Comparison of ENCODE assay signal across 25 mouse cellular contexts in the genomic region with DNA sequence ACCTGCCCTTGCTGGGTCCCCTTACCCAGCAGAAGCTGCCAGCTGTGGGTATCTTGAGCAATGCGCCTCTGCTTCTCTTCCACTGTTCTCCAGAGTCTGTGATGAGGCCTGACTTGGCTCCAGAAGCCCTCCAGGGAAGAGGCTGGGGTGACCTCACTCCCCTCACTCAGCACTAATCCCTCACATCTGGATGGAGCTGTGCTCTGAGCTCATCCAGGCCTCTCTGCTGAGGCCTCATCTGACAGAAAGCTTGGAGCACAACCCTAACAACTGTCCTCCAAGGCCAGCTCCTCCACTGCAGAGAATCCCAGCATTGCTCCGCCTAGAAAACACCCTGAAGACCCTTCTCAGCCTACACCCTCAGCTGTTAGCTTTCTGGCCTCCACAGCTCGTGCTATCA. TPM values are rescaled to one million over a fixed set of nuclear protein-coding genes. Genes with fewer than 3 reads are reported as not detected.
A peak's percentile ranks its signal among the peaks of the same experiment; 100 is the strongest.
DNase-seq lines count a peak whose midpoint lies in the region; ATAC-seq and TF ChIP-seq lines count a peak whose summit lies in the region.
"Not testable (repeated sequence)": the region's sequence is repeated elsewhere in the genome, so short reads cannot be mapped to it uniquely, and the experiment has no call there.
"Had no signal": no experiment of that assay in that cellular context is flagged by ENCODE, and none has a peak within 500 bp of the region (broad histone marks: within the 10 kb centered on the region; RNA-seq: fewer than 3 reads in every experiment).

No protein-coding gene starts in this region.

- not testable (repeated sequence) for H3K4me3 ChIP-seq in embryonic facial prominence, embryonic 14.5 days (ENCODE audit: low read depth, low read length); heart, postnatal 0 days (ENCODE audit: low read depth, low read length); intestine, embryonic 15.5 days (replicated peaks); kidney, embryonic 14.5 days (ENCODE audit: low read length); limb, embryonic 15.5 days; lung, embryonic 16.5 days (ENCODE audit: low read length); stomach, embryonic 14.5 days (ENCODE audit: low read depth, low read length); stomach, embryonic 16.5 days (replicated peaks; ENCODE audit: low read length)

- no CpG with 5 or more reads among the region's 3 CpGs for WGBS in embryonic facial prominence, embryonic 14.5 days
- WGBS in heart, postnatal 0 days: no CpG with 5 or more reads among the region's 3 CpGs
- no CpG with 5 or more reads among the region's 3 CpGs for WGBS in intestine, embryonic 15.5 days
- no CpG with 5 or more reads among the region's 3 CpGs for WGBS in kidney, embryonic 14.5 days
- WGBS in limb, embryonic 15.5 days: no CpG with 5 or more reads among the region's 3 CpGs
- WGBS in lung, embryonic 16.5 days: no CpG with 5 or more reads among the region's 3 CpGs
- WGBS in stomach, embryonic 14.5 days: no CpG with 5 or more reads among the region's 3 CpGs
- WGBS in stomach, embryonic 16.5 days: no CpG with 5 or more reads among the region's 3 CpGs

- not testable (repeated sequence) for H3K27me3 ChIP-seq in embryonic facial prominence, embryonic 14.5 days (replicated peaks; ENCODE audit: control insufficient read depth, insufficient read depth, low read length); heart, postnatal 0 days (ENCODE audit: control insufficient read depth, insufficient read depth, low read length); intestine, embryonic 15.5 days (replicated peaks); kidney, embryonic 14.5 days (ENCODE audit: control insufficient read depth, insufficient read depth, low read length); limb, embryonic 15.5 days; lung, embryonic 16.5 days (ENCODE audit: control insufficient read depth, insufficient read depth, low read depth, low read length); stomach, embryonic 14.5 days (ENCODE audit: control insufficient read depth, insufficient read depth, low read length); stomach, embryonic 16.5 days (ENCODE audit: control insufficient read depth, insufficient read depth, low read length)

- not testable (repeated sequence) for H3K9ac ChIP-seq in embryonic facial prominence, embryonic 14.5 days (ENCODE audit: low read depth, low read length); heart, postnatal 0 days (replicated peaks; ENCODE audit: low read depth, low read length); intestine, embryonic 15.5 days; kidney, embryonic 14.5 days (ENCODE audit: low read depth, low read length); limb, embryonic 15.5 days; lung, embryonic 16.5 days (ENCODE audit: low read length); stomach, embryonic 14.5 days (replicated peaks; ENCODE audit: low read depth, low read length); stomach, embryonic 16.5 days (ENCODE audit: low read length)

- H3K9me3 ChIP-seq in embryonic facial prominence, embryonic 14.5 days (ENCODE audit: control insufficient read depth, low read length); heart, postnatal 0 days (replicated peaks; ENCODE audit: control insufficient read depth, low read length); intestine, embryonic 15.5 days; kidney, embryonic 14.5 days (ENCODE audit: control insufficient read depth, low read length); limb, embryonic 15.5 days; lung, embryonic 16.5 days (ENCODE audit: control insufficient read depth, low read length); stomach, embryonic 14.5 days (ENCODE audit: control insufficient read depth, low read depth, low read length); stomach, embryonic 16.5 days (replicated peaks; ENCODE audit: control insufficient read depth, low read length): not testable (repeated sequence)

- not testable (repeated sequence) for H3K4me1 ChIP-seq in embryonic facial prominence, embryonic 14.5 days (ENCODE audit: control insufficient read depth, insufficient read depth, low read length); heart, postnatal 0 days (ENCODE audit: control insufficient read depth, insufficient read depth); intestine, embryonic 15.5 days (replicated peaks); kidney, embryonic 14.5 days (ENCODE audit: control insufficient read depth, insufficient read depth, low read length); limb, embryonic 15.5 days; lung, embryonic 16.5 days (replicated peaks; ENCODE audit: control insufficient read depth, insufficient read depth, low read length); stomach, embryonic 14.5 days (ENCODE audit: control insufficient read depth, insufficient read depth, low read length); stomach, embryonic 16.5 days (ENCODE audit: control insufficient read depth, insufficient read depth, low read length)

- H3K27ac ChIP-seq in embryonic facial prominence, embryonic 14.5 days (replicated peaks; ENCODE audit: low read depth, low read length); heart, postnatal 0 days (ENCODE audit: low read depth); intestine, embryonic 15.5 days; kidney, embryonic 14.5 days (ENCODE audit: low read depth, low read length); limb, embryonic 15.5 days; lung, embryonic 16.5 days (ENCODE audit: low read length); stomach, embryonic 14.5 days (ENCODE audit: low read length); stomach, embryonic 16.5 days (ENCODE audit: low read length): not testable (repeated sequence)

- TF ChIP-seq CTCF in heart, postnatal 0 days (IDR thresholded peaks at IDR 0.05; ENCODE audit: low read depth): not testable (repeated sequence)

- H3K4me2 ChIP-seq in embryonic facial prominence, embryonic 14.5 days (ENCODE audit: low read depth, low read length); heart, postnatal 0 days (ENCODE audit: low read depth, low read length); intestine, embryonic 15.5 days (replicated peaks); kidney, embryonic 14.5 days (replicated peaks; ENCODE audit: low read depth, low read length); limb, embryonic 15.5 days; lung, embryonic 16.5 days (ENCODE audit: low read depth, low read length); stomach, embryonic 14.5 days (replicated peaks; ENCODE audit: low read depth, low read length); stomach, embryonic 16.5 days (ENCODE audit: low read depth, low read length): not testable (repeated sequence)

- ATAC-seq in embryonic facial prominence, embryonic 14.5 days (ENCODE audit: low read depth): peak; percentile 87
- ATAC-seq in heart, postnatal 0 days (ENCODE audit: insufficient read depth, low read depth): peak; percentile 67; the same call in 1 of the 2 replicates
- ATAC-seq in intestine, embryonic 15.5 days: peak; percentile 51; the same call in 1 of the 2 replicates
- 0 out of 2 replicates have a peak, but pooled peaks have one; percentile 12 for ATAC-seq in kidney, embryonic 14.5 days (ENCODE audit: low FRiP score, low TSS enrichment)
- peak; percentile 52; the same call in 1 of the 2 replicates for ATAC-seq in limb, embryonic 15.5 days (ENCODE audit: insufficient number of reproducible peaks, low FRiP score, low TSS enrichment, low read depth)
- ATAC-seq in lung, embryonic 16.5 days (ENCODE audit: low read depth): peak; percentile 60; the same call in 1 of the 2 replicates
- ATAC-seq in stomach, embryonic 14.5 days (ENCODE audit: insufficient number of reproducible peaks, insufficient read depth, low FRiP score, low read depth): peak; percentile 81; the same call in 1 of the 2 replicates
- peak; percentile 86 for ATAC-seq in stomach, embryonic 16.5 days (ENCODE audit: insufficient read depth, low FRiP score)

- DNase-seq in embryonic facial prominence, embryonic 14.5 days (ENCODE audit: low spot score); heart, postnatal 0 days (ENCODE audit: low spot score): not testable (repeated sequence)

- not testable (repeated sequence) for TF ChIP-seq EP300 in heart, postnatal 0 days (IDR thresholded peaks at IDR 0.05; ENCODE audit: low read depth)

- H3K36me3 ChIP-seq in embryonic facial prominence, embryonic 14.5 days (ENCODE audit: control insufficient read depth, insufficient read depth, low read length); heart, postnatal 0 days (replicated peaks; ENCODE audit: control insufficient read depth, insufficient read depth, low read length); intestine, embryonic 15.5 days; kidney, embryonic 14.5 days (ENCODE audit: control insufficient read depth, insufficient read depth, low read length); limb, embryonic 15.5 days; lung, embryonic 16.5 days (ENCODE audit: control insufficient read depth, insufficient read depth, low read length); stomach, embryonic 14.5 days (ENCODE audit: control insufficient read depth, insufficient read depth, low read length); stomach, embryonic 16.5 days (ENCODE audit: control insufficient read depth, insufficient read depth, low read length): not testable (repeated sequence)

RNA-seq across cellular contexts. Expression of a gene that starts 8.3 kb away (rescaled TPM):
- 0.62 TPM in 1 of 2 replicates, not detected in the other for polyA plus RNA-seq in embryonic facial prominence, embryonic 14.5 days (2014; fragmentation: Nextera tagmentation; extraction: Ambion mirVana)
- total RNA-seq in heart, postnatal 0 days (2014; rRNA removed; ENCODE audit: low replicate concordance): not detected in 2 replicates
- polyA plus RNA-seq in heart, postnatal 0 days (2015; fragmentation: Nextera tagmentation; extraction: Ambion mirVana): 0.31 and 2.3 TPM in 2 replicates
- 1.9 TPM in 1 of 2 replicates, not detected in the other for polyA plus RNA-seq in intestine, embryonic 15.5 days (2015; fragmentation: Nextera tagmentation; extraction: Ambion mirVana)
- polyA plus RNA-seq in kidney, embryonic 14.5 days (2014; fragmentation: Nextera tagmentation; extraction: Ambion mirVana): 0.62 TPM in 1 of 2 replicates, not detected in the other
- polyA plus RNA-seq in limb, embryonic 15.5 days (2015; fragmentation: Nextera tagmentation; extraction: Ambion mirVana): 2.5 TPM in 1 of 2 replicates, not detected in the other
- polyA plus RNA-seq in lung, embryonic 16.5 days (2015; fragmentation: Nextera tagmentation; extraction: Ambion mirVana): 5.3 and 10.5 TPM in 2 replicates
- 0.75 TPM in 1 of 2 replicates, not detected in the other for polyA plus RNA-seq in stomach, embryonic 14.5 days (2014; fragmentation: Nextera tagmentation; extraction: Ambion mirVana)
- polyA plus RNA-seq in stomach, embryonic 16.5 days (2015; fragmentation: Nextera tagmentation; extraction: Ambion mirVana): 3.1 TPM in 1 of 2 replicates, not detected in the other
- total RNA-seq: CH12.LX, G1E had no signal
- polyA plus RNA-seq: activated CD4-positive, CD25-positive, alpha-beta regulatory T cell, adult 4 months; CD4-positive, CD25-positive, alpha-beta regulatory T cell, adult 4 months; cerebellum, adult 2 months; embryonic facial prominence, embryonic 10.5 days; erythroblast, embryonic 14.5 days; forebrain, embryonic 10.5 days; forebrain, embryonic 12.5 days; forebrain, embryonic 14.5 days; G1E; Patski had no signal

RNA-seq across cellular contexts. Expression of a gene that starts 32.9 kb away (rescaled TPM):
- 2.6 and 5.5 TPM in 2 replicates for polyA plus RNA-seq in embryonic facial prominence, embryonic 14.5 days (2014; fragmentation: Nextera tagmentation; extraction: Ambion mirVana)
- 8.8 TPM in 1 of 2 replicates, not detected in the other for total RNA-seq in heart, postnatal 0 days (2014; rRNA removed; ENCODE audit: low replicate concordance)
- polyA plus RNA-seq in heart, postnatal 0 days (2015; fragmentation: Nextera tagmentation; extraction: Ambion mirVana): 1.6 and 2.3 TPM in 2 replicates
- polyA plus RNA-seq in intestine, embryonic 15.5 days (2015; fragmentation: Nextera tagmentation; extraction: Ambion mirVana): 4.1 and 7.7 TPM in 2 replicates
- polyA plus RNA-seq in kidney, embryonic 14.5 days (2014; fragmentation: Nextera tagmentation; extraction: Ambion mirVana): 3.9 and 4.4 TPM in 2 replicates
- 2.9 and 4.2 TPM in 2 replicates for polyA plus RNA-seq in limb, embryonic 15.5 days (2015; fragmentation: Nextera tagmentation; extraction: Ambion mirVana)
- 4.2 and 5.2 TPM in 2 replicates for polyA plus RNA-seq in lung, embryonic 16.5 days (2015; fragmentation: Nextera tagmentation; extraction: Ambion mirVana)
- 3.6 and 7.0 TPM in 2 replicates for polyA plus RNA-seq in stomach, embryonic 14.5 days (2014; fragmentation: Nextera tagmentation; extraction: Ambion mirVana)
- 6.5 and 7.0 TPM in 2 replicates for polyA plus RNA-seq in stomach, embryonic 16.5 days (2015; fragmentation: Nextera tagmentation; extraction: Ambion mirVana)

RNA-seq across cellular contexts. Expression of a gene that starts 43.5 kb away (rescaled TPM):
- polyA plus RNA-seq in embryonic facial prominence, embryonic 14.5 days (2014; fragmentation: Nextera tagmentation; extraction: Ambion mirVana): not detected in 2 replicates
- total RNA-seq in heart, postnatal 0 days (2014; rRNA removed; ENCODE audit: low replicate concordance): not detected in 2 replicates
- 0.10 TPM in 1 of 2 replicates, not detected in the other for polyA plus RNA-seq in heart, postnatal 0 days (2015; fragmentation: Nextera tagmentation; extraction: Ambion mirVana)
- 0.36 TPM in 1 of 2 replicates, not detected in the other for polyA plus RNA-seq in intestine, embryonic 15.5 days (2015; fragmentation: Nextera tagmentation; extraction: Ambion mirVana)
- 0.26 TPM in 1 of 2 replicates, not detected in the other for polyA plus RNA-seq in kidney, embryonic 14.5 days (2014; fragmentation: Nextera tagmentation; extraction: Ambion mirVana)
- not detected in 2 replicates for polyA plus RNA-seq in limb, embryonic 15.5 days (2015; fragmentation: Nextera tagmentation; extraction: Ambion mirVana)
- polyA plus RNA-seq in lung, embryonic 16.5 days (2015; fragmentation: Nextera tagmentation; extraction: Ambion mirVana): 0.09 TPM in 1 of 2 replicates, not detected in the other
- 0.20 and 0.29 TPM in 2 replicates for polyA plus RNA-seq in stomach, embryonic 14.5 days (2014; fragmentation: Nextera tagmentation; extraction: Ambion mirVana)
- 0.14 TPM in 1 of 2 replicates, not detected in the other for polyA plus RNA-seq in stomach, embryonic 16.5 days (2015; fragmentation: Nextera tagmentation; extraction: Ambion mirVana)
- total RNA-seq: adrenal gland, adult 18-20 months; adrenal gland, adult 8-10 months; adrenal gland, postnatal 14 days; adrenal gland, postnatal 36 days; CH12.LX had no signal
- polyA plus RNA-seq: activated CD4-positive, CD25-positive, alpha-beta regulatory T cell, adult 4 months; CD4-positive, CD25-positive, alpha-beta regulatory T cell, adult 4 months; cortical plate, adult 2 months; embryonic facial prominence, embryonic 10.5 days; embryonic facial prominence, embryonic 12.5 days; erythroblast, embryonic 14.5 days; forebrain, embryonic 10.5 days; forebrain, embryonic 12.5 days; forebrain, embryonic 14.5 days; G1E had no signal

RNA-seq across cellular contexts. Expression of a gene that starts 52.6 kb away (rescaled TPM):
- 27.6 and 30.2 TPM in 2 replicates for polyA plus RNA-seq in embryonic facial prominence, embryonic 14.5 days (2014; fragmentation: Nextera tagmentation; extraction: Ambion mirVana)
- total RNA-seq in heart, postnatal 0 days (2014; rRNA removed; ENCODE audit: low replicate concordance): 21.1 and 46.2 TPM in 2 replicates
- 34.9 and 36.8 TPM in 2 replicates for polyA plus RNA-seq in heart, postnatal 0 days (2015; fragmentation: Nextera tagmentation; extraction: Ambion mirVana)
- 71.5 and 72.2 TPM in 2 replicates for polyA plus RNA-seq in intestine, embryonic 15.5 days (2015; fragmentation: Nextera tagmentation; extraction: Ambion mirVana)
- polyA plus RNA-seq in kidney, embryonic 14.5 days (2014; fragmentation: Nextera tagmentation; extraction: Ambion mirVana): 29.1 and 44.5 TPM in 2 replicates
- polyA plus RNA-seq in limb, embryonic 15.5 days (2015; fragmentation: Nextera tagmentation; extraction: Ambion mirVana): 20.9 and 28.6 TPM in 2 replicates
- polyA plus RNA-seq in lung, embryonic 16.5 days (2015; fragmentation: Nextera tagmentation; extraction: Ambion mirVana): 32.0 and 34.2 TPM in 2 replicates
- polyA plus RNA-seq in stomach, embryonic 14.5 days (2014; fragmentation: Nextera tagmentation; extraction: Ambion mirVana): 35.5 and 42.2 TPM in 2 replicates
- 52.1 and 54.4 TPM in 2 replicates for polyA plus RNA-seq in stomach, embryonic 16.5 days (2015; fragmentation: Nextera tagmentation; extraction: Ambion mirVana)

Comparison
In these comparisons a context has a peak if more than half of its experiments do, and no peak if none do; other contexts are left out.
1. ATAC-seq: peak in every context shown above with its lines; median percentile 87 in embryonic facial prominence, embryonic 14.5 days; 86 in stomach, embryonic 16.5 days; 81 in stomach, embryonic 14.5 days; 67 in heart, postnatal 0 days; 60 in lung, embryonic 16.5 days; 52 in limb, embryonic 15.5 days; 51 in intestine, embryonic 15.5 days; 12 in kidney, embryonic 14.5 days.